Mouse (Mus musculus) spleen, adult 2 months (tissue): ENCODE results near the gene Gm47995.
"Not testable (repeated sequence)": the region's sequence is repeated elsewhere in the genome, so short reads cannot be mapped to it uniquely, and the experiment has no call there.

Experiments used
- CTCF ChIP-seq: fragments of 200-500 bp; IDR thresholded peaks from 2 replicates; pipeline ENCODE4 v1.5.1; 2011; ENCODE audit warnings: mild to moderate bottlenecking, inconsistent platforms; ENCODE audit not compliant: insufficient read depth, insufficient read length, insufficient replicate concordance; ENCODE audit errors: extremely low read depth
- POLR2A ChIP-seq: fragments of 200-500 bp; IDR thresholded peaks from 2 replicates; pipeline ENCODE4 v1.6.1; 2011; ENCODE audit warnings: low read depth, low read length, inconsistent platforms

- TF ChIP-seq POLR2A, CTCF: not testable (repeated sequence)
Measured at GRCm38 (mm10) chr1:151192075-151192474, 6.2 kb upstream of the Gm47995 start, which contains the start of gene Gm8947.
